Mouse (Mus musculus): Measurements from ENCODE around the gene Hspa4l. TPM values are rescaled to one million over a fixed set of nuclear protein-coding genes. Genes with fewer than 3 reads are reported as not detected.

Gene Hspa4l
- polyA plus RNA-seq, 1 experiment: 15.3 TPM

GRCm38 (mm10) chr3:40798500-40798899, 54.2 kb downstream of the Hspa4l start:
- no peak overlapping the region for H3ac ChIP-seq (ENCODE audit: control insufficient read depth, insufficient read length)
- H3K79me2 ChIP-seq (ENCODE audit: control insufficient read depth, insufficient read depth): peaks cover 33% of the 10 kb centered on the region
- H3K4me3 ChIP-seq: no peak overlapping the region
- H3K4me2 ChIP-seq (ENCODE audit: low read depth): no peak overlapping the region
- peaks cover under 1% of the 10 kb centered on the region for H3K36me3 ChIP-seq (ENCODE audit: control insufficient read depth, insufficient read depth)
- TF ChIP-seq REST (IDR thresholded peaks at IDR 0.05; ENCODE audit: insufficient read depth, insufficient read length): no peak
- peak; percentile 39 for TF ChIP-seq SRF (IDR thresholded peaks at IDR 0.05; ENCODE audit: control insufficient read depth, insufficient read length, low read depth)
- H3K27me3 ChIP-seq (ENCODE audit: control insufficient read depth, insufficient read depth, insufficient read length): no peaks in the 10 kb centered on the region

GRCm38 (mm10) chr3:40799530-40800372, 55.5 kb downstream of the Hspa4l start, which contains the start of gene Plk4:
TSS of gene Plk4 (plus strand) at chr3:40800019.
- Histone ChIP-seq H3K27me3 (ENCODE audit: control insufficient read depth, insufficient read depth, insufficient read length) (no peaks in the 10 kb centered on the region), H3K36me3 (ENCODE audit: control insufficient read depth, insufficient read depth) (no peaks in the 10 kb centered on the region), H3K4me2 (ENCODE audit: low read depth) (peak within 1 kb of the TSS; percentile 83), H3K79me2 (ENCODE audit: control insufficient read depth, insufficient read depth) (peaks cover 37% of the 10 kb centered on the region), H3ac (ENCODE audit: control insufficient read depth, insufficient read length) (peak within 1 kb of the TSS; percentile 76), H3K4me3 (peak within 1 kb of the TSS; percentile 78)
- TF ChIP-seq POLR2A (IDR thresholded peaks at IDR 0.05; ENCODE audit: insufficient read length, low read depth): peak; percentile 64
- peak; percentile 79 for TF ChIP-seq POLR2AphosphoS2 (IDR thresholded peaks at IDR 0.05; ENCODE audit: insufficient read length, low read depth)
- TF ChIP-seq TCF12 (IDR thresholded peaks at IDR 0.05; ENCODE audit: insufficient read depth, poor library complexity, severe bottlenecking): no peak
- no peak for TF ChIP-seq SRF (IDR thresholded peaks at IDR 0.05; ENCODE audit: control insufficient read depth, insufficient read length, low read depth)
- peak; percentile 93 for TF ChIP-seq E2F4 (IDR thresholded peaks at IDR 0.05; ENCODE audit: insufficient read depth)

- Histone ChIP-seq H3K27me3 (ENCODE audit: control insufficient read depth, insufficient read depth, insufficient read length) (no peaks in the 10 kb centered on the region), H3K4me2 (ENCODE audit: low read depth) (peak overlapping the region; percentile 77), H3ac (ENCODE audit: control insufficient read depth, insufficient read length) (peak overlapping the region; percentile 76), H3K36me3 (ENCODE audit: control insufficient read depth, insufficient read depth) (no peaks in the 10 kb centered on the region), H3K4me3 (peak overlapping the region; percentile 78), H3K79me2 (ENCODE audit: control insufficient read depth, insufficient read depth) (peaks cover 42% of the 10 kb centered on the region)
- TF ChIP-seq CEBPB (IDR thresholded peaks at IDR 0.05; ENCODE audit: insufficient read depth, poor library complexity, severe bottlenecking) (no peak), USF1 (IDR thresholded peaks at IDR 0.05; ENCODE audit: low read depth) (no peak), POLR2AphosphoS2 (IDR thresholded peaks at IDR 0.05; ENCODE audit: insufficient read length, low read depth) (peak; percentile 6), MYOD1 (IDR thresholded peaks at IDR 0.05; ENCODE audit: control insufficient read depth in 1 of 3, insufficient read length in 2 of 3, low read depth in 2 of 3) (no peak)
Measured at GRCm38 (mm10) chr3:40800373-40800823, 56.1 kb downstream of the Hspa4l start.

GRCm38 (mm10) chr3:40806871-40807270, 62.6 kb downstream of the Hspa4l start:
- TF ChIP-seq MAX (IDR thresholded peaks at IDR 0.05; ENCODE audit: low read depth) (no peak), E2F4 (IDR thresholded peaks at IDR 0.05; ENCODE audit: insufficient read depth) (no peak), TCF12 (IDR thresholded peaks at IDR 0.05; ENCODE audit: insufficient read depth, poor library complexity, severe bottlenecking) (no peak), USF1 (IDR thresholded peaks at IDR 0.05; ENCODE audit: low read depth) (no peak), MYOG (IDR thresholded peaks at IDR 0.05; ENCODE audit: control insufficient read depth in 1 of 3, insufficient read depth in 1 of 3, insufficient read length in 2 of 3, low read depth in 2 of 3) (no peak), SRF (IDR thresholded peaks at IDR 0.05; ENCODE audit: control insufficient read depth, insufficient read length, low read depth) (no peak), POLR2A (IDR thresholded peaks at IDR 0.05; ENCODE audit: insufficient read length, low read depth) (no peak), MYOD1 (IDR thresholded peaks at IDR 0.05; ENCODE audit: control insufficient read depth in 1 of 3, insufficient read length in 2 of 3, low read depth in 2 of 3) (no peak), TCF3 (IDR thresholded peaks at IDR 0.05; ENCODE audit: insufficient read length, low read depth) (no peak), POLR2AphosphoS2 (IDR thresholded peaks at IDR 0.05; ENCODE audit: insufficient read length, low read depth) (no peak), CEBPB (IDR thresholded peaks at IDR 0.05; ENCODE audit: insufficient read depth, poor library complexity, severe bottlenecking) (no peak), REST (IDR thresholded peaks at IDR 0.05; ENCODE audit: insufficient read depth, insufficient read length) (no peak)
- Histone ChIP-seq H3ac (ENCODE audit: control insufficient read depth, insufficient read length) (no peak overlapping the region), H3K4me3 (no peak overlapping the region), H3K27me3 (ENCODE audit: control insufficient read depth, insufficient read depth, insufficient read length) (no peaks in the 10 kb centered on the region), H3K36me3 (ENCODE audit: control insufficient read depth, insufficient read depth) (peaks cover 37% of the 10 kb centered on the region), H3K79me2 (ENCODE audit: control insufficient read depth, insufficient read depth) (peaks cover 51% of the 10 kb centered on the region), H3K4me2 (ENCODE audit: low read depth) (peak overlapping the region; percentile 20)

- Histone ChIP-seq H3ac (ENCODE audit: control insufficient read depth, insufficient read length) (no peak overlapping the region), H3K36me3 (ENCODE audit: control insufficient read depth, insufficient read depth) (peaks cover 51% of the 10 kb centered on the region), H3K79me2 (ENCODE audit: control insufficient read depth, insufficient read depth) (peaks cover 33% of the 10 kb centered on the region), H3K4me2 (ENCODE audit: low read depth) (no peak overlapping the region), H3K27me3 (ENCODE audit: control insufficient read depth, insufficient read depth, insufficient read length) (no peaks in the 10 kb centered on the region), H3K4me3 (no peak overlapping the region)
- TF ChIP-seq MYOG (IDR thresholded peaks at IDR 0.05; ENCODE audit: control insufficient read depth in 1 of 3, insufficient read depth in 1 of 3, insufficient read length in 2 of 3, low read depth in 2 of 3): no peak
- no peak for TF ChIP-seq MAX (IDR thresholded peaks at IDR 0.05; ENCODE audit: low read depth)
- no peak for TF ChIP-seq CEBPB (IDR thresholded peaks at IDR 0.05; ENCODE audit: insufficient read depth, poor library complexity, severe bottlenecking)
Measured at GRCm38 (mm10) chr3:40808686-40809085, 64.4 kb downstream of the Hspa4l start.

Data from myocyte (in vitro differentiated cells).